Mouse (Mus musculus) C3H10T1/2 (cell line): Measurements from ENCODE around the gene 1700016H13Rik. TPM values are rescaled to one million over a fixed set of nuclear protein-coding genes. Genes with fewer than 3 reads are reported as not detected.

Experiments used
- polyA plus RNA-seq, 2 experiments: library from polyadenylated mRNA; unstranded; fragments of >200 nt; fragmentation: generic; extraction: Trizol; gene quantifications; one replicate each; pipeline ENCODE4 v1.2.1; 2012; ENCODE audit warnings: missing spikeins in 2 of 2

The 1700016H13Rik gene
- not detected for polyA plus RNA-seq

DNA sequence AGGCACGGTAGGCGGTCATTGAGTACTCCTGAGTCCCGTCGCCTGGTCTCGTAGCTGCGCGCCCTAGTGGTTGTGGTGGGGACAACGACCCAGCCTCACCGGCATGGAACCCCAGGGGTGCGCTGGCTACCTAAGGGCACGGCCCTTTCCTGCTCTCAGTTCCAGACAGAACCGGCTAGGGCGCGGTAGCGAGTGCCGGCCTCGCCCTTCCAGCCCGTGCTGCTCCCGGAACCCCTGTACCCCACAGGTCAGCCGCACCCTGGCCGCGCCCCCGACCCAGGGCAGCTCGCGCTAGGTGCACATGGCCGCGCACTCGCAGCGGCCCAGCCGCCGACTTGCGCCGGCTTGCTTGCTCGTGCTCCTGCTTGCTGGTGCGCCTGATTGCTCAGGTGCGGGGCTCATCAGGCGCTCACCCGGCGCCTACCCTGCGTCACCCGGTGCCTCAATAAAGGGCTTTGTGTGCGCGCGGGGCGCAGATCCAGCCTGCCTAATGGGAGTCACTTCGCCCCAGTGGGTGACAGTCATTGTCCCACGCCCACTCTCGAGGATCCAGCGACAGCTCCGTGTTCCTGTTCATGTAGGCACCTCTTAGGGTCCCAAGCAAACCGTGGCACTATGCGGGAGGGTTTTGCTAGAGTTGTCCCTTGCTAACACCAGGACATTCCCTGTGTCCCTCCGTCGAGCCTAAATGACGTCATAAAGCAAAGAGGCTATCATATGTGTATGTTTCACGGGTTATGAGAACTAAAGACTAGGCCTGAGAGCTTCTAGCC, at the start of gene 1700016H13Rik:
Gene 1700016H13Rik (minus strand): TSS at position 665 of the 773 bp plus-strand sequence.

DNA sequence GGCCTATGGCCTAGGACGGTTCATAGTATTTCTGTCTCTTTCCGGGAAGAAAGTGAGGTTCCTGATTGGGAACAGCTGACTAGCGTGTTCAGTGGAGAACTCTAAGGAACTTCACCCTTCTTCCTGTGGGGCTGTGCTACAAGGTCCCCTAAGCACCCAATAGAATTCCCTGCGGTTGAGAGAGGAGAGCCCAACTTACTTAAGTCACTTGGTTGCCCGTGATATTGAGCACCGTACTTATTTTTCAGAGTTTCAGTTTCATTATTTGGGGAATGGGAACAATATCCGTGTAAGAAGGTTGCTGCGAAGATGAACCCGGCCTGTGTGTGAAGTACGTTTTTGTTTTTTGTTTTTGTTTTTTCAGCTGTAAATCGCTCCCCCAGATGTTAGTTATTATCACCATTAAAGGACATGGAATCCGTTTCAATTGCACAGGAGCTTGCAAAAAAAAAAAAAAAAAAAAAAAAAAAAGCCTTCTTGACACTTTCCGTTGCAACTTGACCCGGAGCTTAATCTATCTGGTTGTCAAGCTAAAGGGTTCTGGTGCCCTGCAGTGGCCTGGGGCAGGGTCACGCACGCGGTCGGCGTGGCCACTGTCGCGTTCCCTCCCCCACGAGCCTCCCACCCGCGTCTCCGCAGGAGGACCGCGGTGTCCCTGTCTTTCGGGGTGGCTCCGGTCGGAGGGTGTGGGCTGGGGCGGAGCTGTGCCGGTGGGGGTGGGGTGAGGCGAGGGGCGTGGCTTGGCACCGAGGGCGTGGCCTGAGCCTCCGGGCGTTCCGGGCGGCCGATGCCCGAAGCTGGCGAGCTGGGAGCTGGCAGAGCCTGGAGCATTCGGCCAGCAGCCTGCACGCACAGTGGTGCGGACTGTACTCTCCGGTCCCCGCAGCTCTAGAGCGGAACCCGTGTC, 36.1 kb upstream of the 1700016H13Rik start, which contains the start of gene Aff1:
Gene Aff1 (plus strand): TSS at position 751 of the 907 bp plus-strand sequence.

DNA sequence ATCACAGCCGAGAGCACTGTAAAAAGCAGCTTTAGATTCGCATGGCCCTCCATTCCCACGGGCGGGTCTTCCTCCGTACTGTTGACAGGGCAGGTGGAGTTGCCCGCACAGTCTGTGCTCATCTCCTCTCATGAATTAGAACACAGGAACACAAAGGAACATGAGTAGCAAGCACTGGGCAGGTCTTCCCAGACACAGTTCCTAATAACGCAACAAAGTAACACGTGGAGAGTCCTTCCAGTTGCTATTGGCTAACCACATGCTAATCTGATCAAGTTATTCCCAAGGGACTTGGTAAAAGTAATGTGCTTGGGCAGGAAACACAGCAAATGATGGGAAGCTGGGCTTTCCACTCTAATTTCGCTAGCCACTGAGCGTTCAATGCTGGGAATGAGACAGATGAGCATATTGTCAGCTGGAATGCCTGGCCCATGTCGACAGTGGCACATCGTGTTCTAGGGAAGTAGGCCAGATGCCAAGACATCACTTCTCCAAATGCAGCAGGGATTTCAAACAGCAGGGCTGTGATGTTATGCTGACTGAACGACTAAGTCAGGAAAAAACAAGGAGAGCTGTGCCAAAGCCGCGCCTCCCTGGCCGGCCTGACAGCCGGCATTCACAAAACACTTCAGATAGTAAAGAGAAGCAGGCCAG, 26.6 kb downstream of the 1700016H13Rik start, which contains the start of gene Slc10a6:
Gene Slc10a6 (minus strand): TSS at position 293 of the 654 bp plus-strand sequence.

Other genes with a start within 250 kb of the 1700016H13Rik start
- gene Ptpn13, start 230.8 kb downstream of the 1700016H13Rik start, polyA plus RNA-seq: 1 to 10 TPM in 1 of 2 experiments, under 1 TPM in 1; 0.48 to 5.6 TPM
- under 1 TPM in 1 of 2 experiments, not detected in 1; 0.02 TPM for gene Slc10a6, start 26.6 kb downstream of the 1700016H13Rik start, polyA plus RNA-seq
- 1 to 10 TPM in 1 of 2 experiments, under 1 TPM in 1; 0.66 to 7.2 TPM for gene Aff1, start 36.4 kb upstream of the 1700016H13Rik start, polyA plus RNA-seq